Mouse (Mus musculus): Measurements from ENCODE around the gene Ap4e1. TPM values are rescaled to one million over a fixed set of nuclear protein-coding genes. Genes with fewer than 3 reads are reported as not detected.

The Ap4e1 gene
- polyA plus RNA-seq (2012; rRNA removed) (1.6 and 2.4 TPM in 2 replicates), polyA plus RNA-seq (2014; fragmentation: Nextera tagmentation; extraction: Ambion mirVana) (4.1 and 4.2 TPM in 2 replicates)

DNA sequence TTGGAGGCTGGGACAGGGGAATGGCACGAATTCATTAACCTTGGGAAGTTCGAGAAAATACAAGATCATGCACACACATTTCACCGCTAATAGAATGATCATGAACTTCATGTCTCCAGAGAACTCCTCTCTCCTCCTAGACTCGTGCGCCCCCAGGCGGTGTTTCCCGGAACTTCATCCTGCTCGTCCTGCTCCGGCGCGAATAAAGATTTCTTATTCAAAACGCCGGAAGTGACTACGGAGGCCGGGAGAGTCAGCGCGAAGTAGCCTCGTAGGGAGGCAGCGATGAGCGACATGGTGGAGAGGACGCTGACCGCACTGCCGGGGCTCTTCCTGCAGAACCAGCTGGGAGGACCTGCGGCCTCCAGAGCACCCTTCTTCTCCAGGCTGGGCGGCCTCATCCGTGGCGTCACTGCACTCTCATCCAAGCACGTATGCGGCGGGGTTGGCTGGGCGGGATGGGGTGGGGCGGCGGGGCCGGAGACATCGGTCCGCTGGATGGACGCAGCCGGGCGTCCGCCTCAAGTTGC, at the start of gene Ap4e1:
Ap4e1 (plus strand) TSS at position 249 of the 530 bp plus-strand sequence.
- Histone ChIP-seq H3K27ac (no peak within 1 kb of the TSS), H3K4me3 (ENCODE audit: insufficient read depth in 1 of 2, low read depth in 2 of 2, low read length in 2 of 2) (peak within 1 kb of the TSS; percentile 73 to 78), H3K4me2 (ENCODE audit: low read depth) (peak within 1 kb of the TSS; percentile 69), H3K36me3 (replicated peaks; ENCODE audit: control insufficient read depth, insufficient read depth, low read depth) (peaks cover 8% of the 10 kb centered on the region; the same call in 1 of the 2 replicates), H3K9me3 (ENCODE audit: control insufficient read depth, low read length) (no peaks in the 10 kb centered on the region), H3K4me1 (replicated peaks; ENCODE audit: control insufficient read depth in 2 of 2, insufficient read depth in 2 of 2, low read length in 1 of 2) (peaks cover 3 to 5% of the 10 kb centered on the region in 2 experiments; a peak in 3 of 4 replicates), H3K27me3 (ENCODE audit: control insufficient read depth, insufficient read depth, low read length) (no peaks in the 10 kb centered on the region), H3K9ac (replicated peaks) (peak within 1 kb of the TSS; percentile 71)
- peak; percentile 68 for TF ChIP-seq EP300 (IDR thresholded peaks at IDR 0.05; ENCODE audit: low read depth)
- TF ChIP-seq CTCF (IDR thresholded peaks at IDR 0.05; ENCODE audit: low read depth): peak; percentile 98
- WGBS (ENCODE audit: insufficient replicate concordance): under 1% methylated on average over 40 of the region's 40 CpGs
- peak; percentile 82 to 90 (median 85) for DNase-seq (ENCODE audit: low read depth in 3 of 3, low spot score in 3 of 3)
- ATAC-seq (ENCODE audit: insufficient read depth): peak; percentile 84

DNA sequence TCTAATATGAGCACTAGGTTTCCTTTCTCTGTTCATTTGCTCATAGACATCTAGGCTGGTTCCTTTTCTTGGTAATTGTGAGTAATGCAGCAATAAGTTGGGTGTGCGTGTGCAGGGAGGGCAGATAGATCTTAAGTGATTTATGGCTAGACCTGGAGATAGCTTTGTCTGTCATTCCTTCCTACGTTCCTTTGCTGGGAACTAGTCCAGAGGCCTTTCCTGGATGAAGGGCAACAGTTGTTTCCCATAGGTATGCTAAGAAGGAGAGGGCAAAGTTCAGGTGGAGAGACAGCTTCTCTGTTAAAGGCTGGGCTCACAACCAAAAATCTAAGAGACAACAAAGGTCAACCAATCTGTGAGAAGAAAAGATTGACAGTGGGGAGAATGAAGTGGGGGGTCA, 46.8 kb upstream of the Ap4e1 start:
- TF ChIP-seq CTCF (IDR thresholded peaks at IDR 0.05; ENCODE audit: low read depth) (no peak), EP300 (IDR thresholded peaks at IDR 0.05; ENCODE audit: low read depth) (no peak)
- no peak overlapping the region for H3K27ac ChIP-seq
- no peak for ATAC-seq (ENCODE audit: insufficient read depth)
- no peak overlapping the region for H3K9ac ChIP-seq (replicated peaks)
- H3K36me3 ChIP-seq (replicated peaks; ENCODE audit: control insufficient read depth, insufficient read depth, low read depth): no peaks in the 10 kb centered on the region
- DNase-seq (ENCODE audit: low read depth in 3 of 3, low spot score in 3 of 3): no peak
- no peaks in the 10 kb centered on the region for H3K27me3 ChIP-seq (ENCODE audit: control insufficient read depth, insufficient read depth, low read length)
- no peak overlapping the region for H3K4me2 ChIP-seq (ENCODE audit: low read depth)
- H3K4me3 ChIP-seq (ENCODE audit: insufficient read depth in 1 of 2, low read depth in 2 of 2, low read length in 2 of 2): no peak overlapping the region
- H3K4me1 ChIP-seq (replicated peaks; ENCODE audit: control insufficient read depth in 2 of 2, insufficient read depth in 2 of 2, low read length in 1 of 2): no peaks in the 10 kb centered on the region
- WGBS (ENCODE audit: insufficient replicate concordance): 58% methylated on average over 2 of the region's 2 CpGs
- no peaks in the 10 kb centered on the region for H3K9me3 ChIP-seq (ENCODE audit: control insufficient read depth, low read length)

DNA sequence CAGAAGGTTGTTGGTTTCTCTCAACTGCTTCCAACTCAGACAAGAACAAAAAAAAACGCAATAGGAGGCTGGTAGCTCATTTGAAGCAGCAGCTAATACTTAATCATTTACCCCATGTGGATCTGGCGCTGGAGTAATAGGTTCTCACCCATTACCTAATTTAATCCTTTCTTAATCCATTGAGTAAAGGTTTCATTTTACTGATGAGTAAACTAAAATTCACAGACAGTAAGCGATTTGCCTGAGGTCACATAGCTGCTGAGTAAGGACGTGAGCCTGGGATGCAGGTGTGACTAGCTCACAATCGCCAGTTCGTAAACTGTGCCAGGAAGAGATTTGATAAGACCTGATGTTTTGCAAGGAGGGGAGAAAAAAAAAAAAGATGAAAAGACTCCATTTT, 31.1 kb upstream of the Ap4e1 start:
- no peak overlapping the region for H3K27ac ChIP-seq
- H3K4me2 ChIP-seq (ENCODE audit: low read depth): no peak overlapping the region
- TF ChIP-seq EP300 (IDR thresholded peaks at IDR 0.05; ENCODE audit: low read depth) (no peak), CTCF (IDR thresholded peaks at IDR 0.05; ENCODE audit: low read depth) (no peak)
- ATAC-seq (ENCODE audit: insufficient read depth): no peak
- DNase-seq (ENCODE audit: low read depth in 3 of 3, low spot score in 3 of 3): no peak
- no peaks in the 10 kb centered on the region for H3K4me1 ChIP-seq (replicated peaks; ENCODE audit: control insufficient read depth in 2 of 2, insufficient read depth in 2 of 2, low read length in 1 of 2)
- H3K9me3 ChIP-seq (ENCODE audit: control insufficient read depth, low read length): no peaks in the 10 kb centered on the region
- no peaks in the 10 kb centered on the region for H3K36me3 ChIP-seq (replicated peaks; ENCODE audit: control insufficient read depth, insufficient read depth, low read depth)
- no peak overlapping the region for H3K4me3 ChIP-seq (ENCODE audit: insufficient read depth in 1 of 2, low read depth in 2 of 2, low read length in 2 of 2)
- no peak overlapping the region for H3K9ac ChIP-seq (replicated peaks)
- no peaks in the 10 kb centered on the region for H3K27me3 ChIP-seq (ENCODE audit: control insufficient read depth, insufficient read depth, low read length)
- WGBS (ENCODE audit: insufficient replicate concordance): 52% methylated on average over 6 of the region's 6 CpGs

DNA sequence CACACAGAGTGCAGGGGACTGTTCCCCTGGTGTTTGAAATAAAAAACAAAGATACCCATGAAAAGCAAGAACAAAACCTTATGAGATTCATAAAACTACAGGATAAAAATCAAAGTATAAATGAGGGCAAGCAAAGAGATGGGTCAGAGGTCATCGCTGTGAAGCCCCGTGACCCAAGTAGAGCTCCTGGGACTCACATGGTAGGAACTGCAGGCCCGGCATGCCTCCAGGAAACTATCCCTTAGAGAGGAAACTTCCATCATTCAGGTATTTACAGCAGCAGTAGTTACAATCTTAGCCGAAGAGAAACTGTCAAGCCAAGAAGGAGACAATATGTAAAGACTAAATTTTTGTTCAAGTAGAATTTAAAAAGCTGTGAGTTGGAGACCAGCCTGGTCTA, 25.3 kb upstream of the Ap4e1 start:
- DNase-seq (ENCODE audit: low read depth in 3 of 3, low spot score in 3 of 3) (no peak), ATAC-seq (ENCODE audit: insufficient read depth) (no peak)
- Histone ChIP-seq H3K4me2 (ENCODE audit: low read depth) (no peak overlapping the region), H3K9ac (replicated peaks) (no peak overlapping the region), H3K4me3 (ENCODE audit: insufficient read depth in 1 of 2, low read depth in 2 of 2, low read length in 2 of 2) (no peak overlapping the region), H3K4me1 (replicated peaks; ENCODE audit: control insufficient read depth in 2 of 2, insufficient read depth in 2 of 2, low read length in 1 of 2) (no peaks in the 10 kb centered on the region), H3K27me3 (ENCODE audit: control insufficient read depth, insufficient read depth, low read length) (no peaks in the 10 kb centered on the region), H3K9me3 (ENCODE audit: control insufficient read depth, low read length) (no peaks in the 10 kb centered on the region), H3K36me3 (replicated peaks; ENCODE audit: control insufficient read depth, insufficient read depth, low read depth) (no peaks in the 10 kb centered on the region), H3K27ac (no peak overlapping the region)
- WGBS (ENCODE audit: insufficient replicate concordance): 51% methylated on average over 4 of the region's 4 CpGs
- TF ChIP-seq EP300 (IDR thresholded peaks at IDR 0.05; ENCODE audit: low read depth) (no peak), CTCF (IDR thresholded peaks at IDR 0.05; ENCODE audit: low read depth) (no peak)

DNA sequence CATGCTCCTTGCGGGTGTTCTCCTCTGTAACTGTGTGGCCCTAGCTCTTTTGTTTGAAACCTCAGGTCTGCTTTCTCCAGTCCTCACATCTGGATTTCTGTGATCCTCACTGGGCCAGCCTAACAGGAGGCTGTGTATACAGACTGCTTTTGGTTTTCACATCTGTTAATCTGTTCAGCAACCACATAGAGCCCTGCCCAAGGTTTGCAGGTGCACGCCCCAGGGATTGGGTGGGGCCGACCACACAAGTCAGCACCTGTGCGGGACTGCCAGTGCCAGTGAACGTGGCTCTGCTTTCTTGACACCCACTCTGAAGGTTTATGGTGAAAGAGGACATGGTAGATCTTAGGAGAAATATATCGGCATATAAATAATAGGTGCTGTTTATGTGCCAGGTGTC, 18.6 kb upstream of the Ap4e1 start:
- Histone ChIP-seq H3K9ac (replicated peaks) (no peak overlapping the region), H3K27ac (no peak overlapping the region), H3K4me1 (replicated peaks; ENCODE audit: control insufficient read depth in 2 of 2, insufficient read depth in 2 of 2, low read length in 1 of 2) (no peaks in the 10 kb centered on the region), H3K9me3 (ENCODE audit: control insufficient read depth, low read length) (no peaks in the 10 kb centered on the region), H3K27me3 (ENCODE audit: control insufficient read depth, insufficient read depth, low read length) (no peaks in the 10 kb centered on the region), H3K4me3 (ENCODE audit: insufficient read depth in 1 of 2, low read depth in 2 of 2, low read length in 2 of 2) (no peak overlapping the region), H3K4me2 (ENCODE audit: low read depth) (no peak overlapping the region), H3K36me3 (replicated peaks; ENCODE audit: control insufficient read depth, insufficient read depth, low read depth) (no peaks in the 10 kb centered on the region)
- TF ChIP-seq EP300 (IDR thresholded peaks at IDR 0.05; ENCODE audit: low read depth): no peak
- no peak for TF ChIP-seq CTCF (IDR thresholded peaks at IDR 0.05; ENCODE audit: low read depth)
- no peak for ATAC-seq (ENCODE audit: insufficient read depth)
- 51% methylated on average over 6 of the region's 6 CpGs for WGBS (ENCODE audit: insufficient replicate concordance)
- no peak for DNase-seq (ENCODE audit: low read depth in 3 of 3, low spot score in 3 of 3)

Measured in liver, embryonic 14.5 days (tissue).